Mouse (Mus musculus) hindbrain, embryonic 12.5 days (tissue): Measurements from ENCODE around the gene Tle2. TPM values are rescaled to one million over a fixed set of nuclear protein-coding genes. Genes with fewer than 3 reads are reported as not detected.
A peak's percentile ranks its signal among the peaks of the same experiment; 100 is the strongest.

ENCODE experiments used
- ATAC-seq: fragments of 200-750 bp; cut with Nextera tagmentation; 2 replicates; pipeline ENCODE4 v1.8.0; 2017; ENCODE audit warnings: moderate TSS enrichment; ENCODE audit not compliant: low FRiP score
- H3K27ac ChIP-seq: fragments of 300-500 bp; sonication (generic); 2 replicates; pipeline ENCODE4 v1.5.1; 2016; ENCODE audit warnings: mild to moderate bottlenecking
- H3K27me3 ChIP-seq: fragments of 300-500 bp; sonication (generic); 2 replicates; pipeline ENCODE4 v1.6.1; 2016; ENCODE audit warnings: mild to moderate bottlenecking
- H3K36me3 ChIP-seq: fragments of 300-500 bp; sonication (generic); 2 replicates; pipeline ENCODE4 v1.6.1; 2016; ENCODE audit warnings: mild to moderate bottlenecking
- H3K4me1 ChIP-seq: fragments of 300-500 bp; sonication (generic); 2 replicates; pipeline ENCODE4 v1.6.1; 2016
- H3K4me2 ChIP-seq: fragments of 300-500 bp; sonication (generic); replicated peaks from 2 replicates; pipeline ENCODE4 v1.6.1; 2016; ENCODE audit warnings: mild to moderate bottlenecking
- H3K4me3 ChIP-seq: fragments of 300-500 bp; sonication (generic); 2 replicates; pipeline ENCODE4 v1.5.1; 2016; ENCODE audit warnings: mild to moderate bottlenecking
- H3K9ac ChIP-seq: fragments of 300-500 bp; sonication (generic); 2 replicates; pipeline ENCODE4 v1.6.1; 2016; ENCODE audit warnings: mild to moderate bottlenecking, moderate library complexity
- H3K9me3 ChIP-seq: fragments of 300-500 bp; sonication (generic); replicated peaks from 2 replicates; pipeline ENCODE4 v1.6.1; 2016; ENCODE audit warnings: mild to moderate bottlenecking
- WGBS: fragments of 180-500 bp; shearing (Covaris S2); methylation state at CpG from one replicate; pipeline ENCODE4 v1.1.7; 2016; 5-methylcytosine and 5-hydroxymethylcytosine counted together
- polyA plus RNA-seq: library from polyadenylated mRNA; unstranded; fragments of >200 nt; fragmentation: Nextera tagmentation; extraction: Ambion mirVana; gene quantifications from 2 replicates; pipeline ENCODE4 v1.2.1, GENCODE M21; 2016

Tle2 gene
- polyA plus RNA-seq, 1 experiment from 2014 or later = 30.6 TPM

DNA sequence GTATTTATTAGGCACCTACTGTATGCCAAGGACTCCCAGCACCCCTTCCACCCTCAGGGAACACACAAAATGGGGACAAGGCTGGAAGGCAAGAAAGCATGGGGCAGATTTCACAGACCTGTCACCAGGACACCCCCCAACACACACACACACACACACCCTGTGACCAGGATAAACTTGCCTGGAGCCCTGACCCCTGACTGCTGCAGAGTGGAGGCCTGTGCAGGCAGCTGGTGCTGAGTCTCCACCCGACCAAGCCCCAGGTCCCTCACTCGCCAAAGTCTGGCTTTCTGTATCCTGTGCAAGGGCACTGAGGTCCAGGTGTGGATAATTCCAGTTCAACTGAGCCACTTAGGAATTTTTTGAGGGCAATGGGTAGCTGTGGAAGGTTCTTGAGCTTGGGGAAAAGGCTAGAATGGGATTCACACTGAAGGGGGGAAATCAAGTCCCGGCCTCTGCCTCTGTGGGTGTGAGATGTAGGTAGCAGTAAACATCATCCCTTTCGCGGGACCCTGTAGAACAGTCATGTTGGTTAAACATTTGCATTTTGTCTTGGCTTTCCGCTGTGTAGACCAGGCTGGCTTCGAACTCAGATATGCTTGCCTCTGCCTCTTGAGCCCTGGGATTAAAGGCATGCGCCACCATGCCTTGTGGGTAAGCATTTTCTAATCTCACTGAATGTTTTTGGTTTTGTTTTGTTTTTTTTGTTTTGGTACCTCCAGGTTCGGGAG lies 4.7 kb upstream of the Tle2 start:
- Histone ChIP-seq H3K9ac (no peak overlapping the region), H3K36me3 (peaks cover 17% of the 10 kb centered on the region), H3K9me3 (no peaks in the 10 kb centered on the region), H3K27me3 (peaks cover 69% of the 10 kb centered on the region), H3K4me1 (peaks cover 60% of the 10 kb centered on the region), H3K4me3 (no peak overlapping the region), H3K27ac (peak overlapping the region; percentile 79; the same call in 1 of the 2 replicates), H3K4me2 (no peak overlapping the region; the same call in 1 of the 2 replicates)
- 41% methylated on average over 9 of the region's 9 CpGs for WGBS
- no peak for ATAC-seq

- H3K4me3 ChIP-seq = peak overlapping the region; percentile 33
- under 1% methylated on average over 10 of the region's 11 CpGs for WGBS
- H3K4me1 ChIP-seq = peaks cover 59% of the 10 kb centered on the region
Observed at GRCm38 (mm10) chr10:81570238-81570800, 4.0 kb upstream of the Tle2 start.

GRCm38 (mm10) chr10:81570831-81571500 lies 3.4 kb upstream of the Tle2 start:
- peaks cover 65% of the 10 kb centered on the region for H3K27me3 ChIP-seq
- peak overlapping the region; percentile 63 for H3K4me2 ChIP-seq
- under 1% methylated on average over 33 of the region's 34 CpGs for WGBS
- H3K4me1 ChIP-seq = peaks cover 63% of the 10 kb centered on the region
- H3K27ac ChIP-seq = peak overlapping the region; percentile 87
- H3K9me3 ChIP-seq = no peaks in the 10 kb centered on the region
- H3K36me3 ChIP-seq = peaks cover 4% of the 10 kb centered on the region
- ATAC-seq = peak; percentile 73
- no peak overlapping the region; the same call in 1 of the 2 replicates for H3K9ac ChIP-seq
- peak overlapping the region; percentile 33 for H3K4me3 ChIP-seq

More at GRCm38 (mm10) chr10:81570238-81570800, 4.0 kb upstream of the Tle2 start:
- ATAC-seq = peak; percentile 30
- H3K36me3 ChIP-seq = peaks cover 11% of the 10 kb centered on the region
- H3K4me2 ChIP-seq = peak overlapping the region; percentile 63
- no peaks in the 10 kb centered on the region for H3K9me3 ChIP-seq
- no peak overlapping the region; the same call in 1 of the 2 replicates for H3K9ac ChIP-seq
- H3K27ac ChIP-seq = peak overlapping the region; percentile 87
- H3K27me3 ChIP-seq = peaks cover 65% of the 10 kb centered on the region

- Histone ChIP-seq H3K27ac (peak overlapping the region; percentile 87), H3K4me2 (peak overlapping the region; percentile 63), H3K9ac (no peak overlapping the region), H3K36me3 (no peaks in the 10 kb centered on the region; the same call in 1 of the 2 replicates), H3K4me1 (peaks cover 67% of the 10 kb centered on the region), H3K4me3 (peak overlapping the region; percentile 33), H3K27me3 (peaks cover 65% of the 10 kb centered on the region), H3K9me3 (no peaks in the 10 kb centered on the region)
- peak; percentile 88 for ATAC-seq
- WGBS = under 1% methylated on average over 18 of the region's 18 CpGs
Observed at GRCm38 (mm10) chr10:81571501-81571876, 2.9 kb upstream of the Tle2 start.

DNA sequence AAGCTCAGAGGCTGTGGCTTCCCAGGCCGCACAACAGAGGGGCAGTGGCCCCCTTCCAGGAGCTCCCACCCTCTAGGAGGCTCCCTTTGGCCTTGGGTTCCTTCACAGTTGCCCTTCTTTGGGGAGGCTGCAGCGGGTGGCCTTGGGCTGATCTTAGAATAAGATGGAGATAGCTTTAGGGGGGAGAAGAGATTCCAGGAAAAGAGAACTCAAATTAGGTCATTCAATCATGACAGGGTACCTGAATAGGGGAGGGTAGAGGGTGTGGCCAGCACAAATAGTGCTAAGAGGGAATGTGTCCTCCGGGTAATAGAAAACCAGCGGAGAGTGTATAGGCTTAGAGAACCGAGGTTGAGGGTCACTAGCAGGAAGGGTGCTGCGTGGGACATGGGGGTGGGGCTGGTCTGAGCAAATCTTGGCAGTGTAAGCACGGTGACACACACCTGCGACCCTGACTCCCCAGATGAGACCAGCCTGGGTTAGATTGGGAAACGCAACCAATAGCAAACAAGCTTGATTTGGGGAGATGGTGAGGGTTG lies 2.2 kb upstream of the Tle2 start:
- WGBS = under 1% methylated on average over 9 of the region's 9 CpGs
- Histone ChIP-seq H3K27me3 (peaks cover 65% of the 10 kb centered on the region), H3K4me2 (peak overlapping the region; percentile 63), H3K9ac (no peak overlapping the region), H3K4me1 (peaks cover 67% of the 10 kb centered on the region), H3K9me3 (no peaks in the 10 kb centered on the region), H3K36me3 (no peaks in the 10 kb centered on the region), H3K4me3 (peak overlapping the region; percentile 17; the same call in 1 of the 2 replicates), H3K27ac (peak overlapping the region; percentile 62)
- peak; percentile 3 for ATAC-seq

DNA sequence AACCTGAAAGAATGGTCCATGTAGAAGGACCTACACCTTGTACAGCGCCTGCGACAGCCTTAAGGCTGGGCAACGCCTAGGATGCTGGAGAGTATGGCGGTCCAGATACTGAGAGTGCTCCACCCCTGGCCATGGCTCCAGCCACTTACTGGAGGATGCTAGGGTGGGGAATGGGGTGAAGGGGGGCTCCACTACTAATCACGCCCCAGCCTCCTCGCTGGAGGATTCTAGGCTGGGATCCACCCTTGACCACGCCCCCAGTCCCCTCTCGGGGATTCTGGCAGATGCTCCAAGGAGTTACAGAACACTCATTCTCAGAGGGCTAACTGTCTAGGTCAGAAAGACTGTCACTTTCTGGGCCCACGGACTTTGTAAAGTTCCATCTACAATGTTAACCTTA lies 1.4 kb upstream of the Tle2 start:
- peaks cover 65% of the 10 kb centered on the region for H3K27me3 ChIP-seq
- H3K4me2 ChIP-seq = 0 out of 2 replicates have a peak overlapping the region, but pooled peaks have one; percentile 63
- H3K4me1 ChIP-seq = peaks cover 67% of the 10 kb centered on the region
- ATAC-seq = no peak
- H3K27ac ChIP-seq = no peak overlapping the region
- H3K9ac ChIP-seq = no peak overlapping the region
- no peak overlapping the region for H3K4me3 ChIP-seq
- no peaks in the 10 kb centered on the region for H3K36me3 ChIP-seq
- WGBS = 9% methylated on average over 9 of the region's 9 CpGs
- H3K9me3 ChIP-seq = no peaks in the 10 kb centered on the region

DNA sequence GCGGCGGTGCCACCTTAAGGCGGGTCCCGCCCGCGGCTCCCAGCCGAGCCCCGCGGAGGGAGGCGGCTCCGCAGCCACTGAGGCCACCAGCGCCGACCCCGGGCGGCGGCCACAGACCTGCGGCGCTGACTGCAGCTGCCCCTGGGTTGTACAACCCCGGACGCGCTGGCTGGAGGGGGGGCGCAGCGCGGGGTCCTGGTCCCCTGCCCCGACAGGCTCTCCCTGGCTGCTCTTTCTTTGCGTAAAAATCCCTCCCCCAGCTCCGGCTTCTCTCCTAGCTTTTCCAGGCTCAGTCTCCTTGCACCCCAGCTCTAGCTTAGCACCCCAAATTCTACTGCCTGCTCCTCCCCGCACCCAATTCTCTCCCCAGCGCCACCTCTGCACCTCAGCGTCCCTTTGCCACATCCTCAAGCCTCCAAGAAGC lies 859 bp downstream of the Tle2 start:
- Histone ChIP-seq H3K9ac (peak overlapping the region; percentile 69), H3K27ac (peak overlapping the region; percentile 48; the same call in 1 of the 2 replicates), H3K9me3 (no peaks in the 10 kb centered on the region), H3K4me3 (peak overlapping the region; percentile 51), H3K4me2 (peak overlapping the region; percentile 77), H3K4me1 (peaks cover 47% of the 10 kb centered on the region), H3K36me3 (no peaks in the 10 kb centered on the region), H3K27me3 (peaks cover 78% of the 10 kb centered on the region)
- ATAC-seq = no peak
- WGBS = under 1% methylated on average over 29 of the region's 30 CpGs

DNA sequence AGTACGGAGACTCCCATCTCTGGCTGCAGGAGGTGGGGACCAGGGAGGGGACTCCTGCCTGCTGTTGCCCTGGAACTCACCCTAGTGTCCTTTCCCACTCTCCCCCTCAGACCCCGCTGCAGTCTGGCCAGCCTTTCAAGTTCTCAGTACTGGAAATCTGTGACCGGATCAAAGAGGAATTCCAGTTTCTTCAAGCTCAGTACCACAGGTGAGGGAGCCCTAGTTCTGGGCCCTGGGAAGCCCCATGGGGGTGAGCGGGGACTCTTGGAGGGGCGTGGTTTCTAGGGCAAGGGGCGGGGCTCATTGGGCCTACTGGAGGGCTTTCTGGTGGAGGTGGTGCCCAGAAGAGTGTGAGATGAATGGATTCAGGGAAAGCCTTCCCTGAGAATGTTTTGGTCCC lies 1.3 kb downstream of the Tle2 start:
- Histone ChIP-seq H3K9me3 (no peaks in the 10 kb centered on the region), H3K36me3 (no peaks in the 10 kb centered on the region), H3K4me2 (peak overlapping the region; percentile 77), H3K4me3 (peak overlapping the region; percentile 51), H3K27ac (peak overlapping the region; percentile 48; the same call in 1 of the 2 replicates), H3K9ac (peak overlapping the region; percentile 69), H3K27me3 (peaks cover 83% of the 10 kb centered on the region), H3K4me1 (peaks cover 47% of the 10 kb centered on the region)
- no peak for ATAC-seq
- WGBS = under 1% methylated on average over 6 of the region's 6 CpGs

- no peaks in the 10 kb centered on the region for H3K9me3 ChIP-seq
- peaks cover 85% of the 10 kb centered on the region for H3K27me3 ChIP-seq
- H3K9ac ChIP-seq = peak overlapping the region; percentile 32
- H3K27ac ChIP-seq = no peak overlapping the region
- ATAC-seq = no peak
- no peaks in the 10 kb centered on the region for H3K36me3 ChIP-seq
- WGBS = 73% methylated on average over 4 of the region's 4 CpGs
- no peak overlapping the region for H3K4me2 ChIP-seq
- peaks cover 42% of the 10 kb centered on the region for H3K4me1 ChIP-seq
- H3K4me3 ChIP-seq = no peak overlapping the region
Observed at GRCm38 (mm10) chr10:81579967-81580366, 5.6 kb downstream of the Tle2 start.

DNA sequence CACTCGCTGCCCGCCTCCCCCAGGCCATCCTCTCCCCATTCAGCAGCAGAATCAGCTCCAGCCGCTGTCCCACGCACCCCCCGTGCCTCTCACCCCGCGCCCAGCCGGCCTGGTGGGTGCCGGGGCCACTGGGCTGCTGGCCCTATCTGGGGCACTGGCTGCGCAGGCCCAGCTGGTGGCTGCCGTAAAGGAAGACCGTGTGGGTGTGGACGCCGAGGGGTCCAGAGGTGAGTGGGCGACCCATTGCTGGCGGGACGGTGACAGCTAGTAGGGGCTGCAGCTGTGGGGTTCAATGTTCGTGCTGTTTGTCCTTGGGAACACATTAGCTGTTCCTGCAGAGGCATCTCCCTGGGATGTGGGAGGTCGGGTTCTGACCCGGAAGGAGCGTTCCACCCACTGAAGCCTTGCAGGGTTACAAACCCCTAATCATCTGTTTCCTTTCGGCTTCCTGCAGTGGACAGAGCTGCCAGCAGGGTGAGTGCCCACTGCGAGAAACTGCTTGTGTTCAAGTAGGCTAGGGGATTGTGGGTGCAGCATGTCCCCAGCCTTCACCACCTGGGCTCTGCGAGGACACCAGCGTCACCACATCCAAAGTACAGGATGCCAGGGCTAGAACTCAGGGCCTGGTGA lies 6.2 kb downstream of the Tle2 start:
- H3K9ac ChIP-seq = peak overlapping the region; percentile 32
- no peak overlapping the region for H3K4me3 ChIP-seq
- no peak for ATAC-seq
- no peaks in the 10 kb centered on the region for H3K36me3 ChIP-seq
- H3K9me3 ChIP-seq = no peaks in the 10 kb centered on the region
- H3K27ac ChIP-seq = no peak overlapping the region
- H3K4me2 ChIP-seq = no peak overlapping the region
- H3K27me3 ChIP-seq = peaks cover 83% of the 10 kb centered on the region
- 55% methylated on average over 24 of the region's 25 CpGs for WGBS
- H3K4me1 ChIP-seq = peaks cover 36% of the 10 kb centered on the region

DNA sequence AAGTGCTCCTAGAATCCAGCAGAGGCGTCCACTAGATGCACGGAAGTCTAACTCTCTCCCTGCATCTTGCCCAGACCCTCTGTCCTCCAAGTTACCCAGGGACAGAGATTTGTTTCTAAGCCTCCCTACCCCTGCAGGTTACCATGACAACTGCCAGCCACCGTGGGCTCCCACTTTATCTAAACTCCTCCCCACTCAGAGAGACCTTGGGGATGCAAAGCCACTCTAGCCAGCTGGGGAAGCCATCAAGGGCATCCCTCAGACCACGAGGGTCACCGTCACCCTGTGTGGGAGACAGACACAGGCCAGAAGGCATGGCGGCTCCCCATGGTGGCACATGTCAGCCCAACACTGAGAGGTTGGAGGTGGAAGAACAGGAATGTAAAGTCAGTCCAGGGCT lies 9.0 kb downstream of the Tle2 start:
- H3K27ac ChIP-seq = no peak overlapping the region
- H3K27me3 ChIP-seq = peaks cover 79% of the 10 kb centered on the region
- peaks cover 6% of the 10 kb centered on the region; the same call in 1 of the 2 replicates for H3K36me3 ChIP-seq
- 39% methylated on average over 6 of the region's 6 CpGs for WGBS
- H3K9me3 ChIP-seq = no peaks in the 10 kb centered on the region
- peaks cover 29% of the 10 kb centered on the region for H3K4me1 ChIP-seq
- H3K9ac ChIP-seq = no peak overlapping the region
- no peak overlapping the region for H3K4me3 ChIP-seq
- ATAC-seq = no peak
- H3K4me2 ChIP-seq = no peak overlapping the region
